Mouse (Mus musculus): ENCODE data around the gene Rbm6. TPM values are rescaled to one million over a fixed set of nuclear protein-coding genes. Genes with fewer than 3 reads are reported as not detected.

Rbm6 gene
- polyA plus RNA-seq (2017; shearing (Covaris generic)), result 100 to 1,000 TPM in 2 of 3 experiments, 10 to 100 TPM in 1; 74.5 to 126 (median 101) TPM

DNA sequence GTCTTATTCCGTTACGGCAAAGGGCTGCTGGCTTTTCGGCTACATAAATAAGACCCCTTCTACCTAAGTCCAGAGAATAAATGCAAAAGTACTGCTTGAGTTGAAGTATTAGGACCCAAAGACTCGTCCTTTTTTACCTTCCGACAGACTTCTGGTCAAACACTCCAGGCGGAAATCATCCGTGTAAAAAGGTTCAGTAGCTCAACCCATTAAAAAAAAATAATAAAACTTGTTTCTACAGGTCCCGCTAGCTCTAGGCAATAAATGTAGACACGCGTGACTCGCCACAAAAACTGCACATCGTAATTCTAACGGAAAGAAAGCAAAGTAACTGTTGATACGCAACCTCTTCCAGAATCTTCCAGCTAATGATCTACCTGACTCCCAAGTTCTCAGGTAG lies at the start of gene Rbm6:
Gene Rbm6, minus strand, starts transcription at position 101 of the 400 bp plus-strand sequence.
- ATAC-seq, result no peak

DNA sequence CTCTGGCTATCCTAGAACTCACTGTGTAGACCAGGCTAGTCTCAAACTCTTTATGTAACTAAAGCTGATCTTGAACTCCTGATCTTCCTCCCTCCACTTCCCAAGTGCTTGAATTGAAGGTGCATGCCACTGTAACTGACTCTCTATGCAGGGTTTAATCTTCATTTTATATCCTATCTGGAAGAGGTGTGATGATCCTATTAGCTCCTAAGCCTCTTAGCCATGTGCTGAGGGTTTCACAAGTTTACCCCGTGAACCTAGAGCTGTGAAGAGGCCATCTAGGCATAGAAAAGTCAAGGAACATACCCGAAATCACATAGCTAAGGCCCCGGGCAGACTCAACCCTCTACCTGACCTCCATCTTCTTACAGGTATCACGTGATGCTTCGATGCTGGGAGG lies 46.4 kb upstream of the Rbm6 start:
- no peak for ATAC-seq

DNA sequence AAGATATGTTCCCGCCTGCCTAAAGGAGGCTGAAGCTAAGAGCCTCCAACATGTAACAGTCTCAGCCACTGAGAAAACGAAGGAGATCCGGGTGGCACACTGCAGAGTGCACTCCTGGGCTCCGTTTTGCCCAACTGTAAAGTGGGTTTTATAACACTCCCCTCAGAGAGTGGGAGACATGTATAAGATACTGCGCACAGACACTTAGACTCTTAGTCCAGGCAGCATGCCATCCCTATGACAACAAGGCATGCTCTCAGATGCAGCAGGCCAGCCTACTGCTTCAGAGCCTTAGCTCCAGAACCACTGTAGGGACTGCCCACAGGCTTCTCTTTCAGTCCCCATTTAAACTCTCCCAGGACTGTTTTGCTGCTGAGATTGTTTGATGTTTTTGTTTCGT lies 45.8 kb upstream of the Rbm6 start:
- no peak for ATAC-seq

DNA sequence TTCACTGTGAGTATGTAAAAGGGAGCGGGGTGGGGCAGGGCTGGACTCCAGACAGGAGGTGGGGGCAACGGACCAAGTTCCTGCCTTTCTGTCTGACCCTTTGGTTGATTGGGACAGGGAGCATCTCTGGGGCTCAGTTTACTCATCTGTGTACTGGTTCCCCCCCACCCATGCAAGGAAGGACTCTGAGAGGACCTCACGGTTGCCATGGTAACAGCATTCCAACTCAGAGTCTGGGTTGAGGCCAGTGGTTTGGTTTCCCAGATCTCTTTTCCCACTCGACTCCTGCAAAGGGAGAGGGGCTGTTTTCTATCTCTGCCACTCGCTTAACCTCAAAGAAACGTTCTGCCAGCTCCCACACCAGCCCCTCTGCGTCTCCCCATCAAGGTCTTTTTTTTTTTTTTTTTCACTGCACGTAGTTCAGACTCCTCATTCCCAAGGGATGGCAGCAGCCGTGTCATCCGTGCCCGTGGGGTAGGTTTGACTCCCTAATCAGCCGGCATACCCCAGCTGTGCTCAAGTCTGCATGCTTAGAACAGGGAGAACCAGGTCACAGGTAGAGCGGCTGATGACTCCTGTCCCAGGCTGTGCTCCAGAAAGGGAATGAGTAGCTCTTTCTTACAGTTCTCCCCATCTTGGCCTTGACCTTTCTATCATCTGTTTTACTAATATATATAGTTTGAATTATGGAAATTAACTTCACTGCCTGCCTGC lies 45.0 kb upstream of the Rbm6 start:
- no peak for ATAC-seq

DNA sequence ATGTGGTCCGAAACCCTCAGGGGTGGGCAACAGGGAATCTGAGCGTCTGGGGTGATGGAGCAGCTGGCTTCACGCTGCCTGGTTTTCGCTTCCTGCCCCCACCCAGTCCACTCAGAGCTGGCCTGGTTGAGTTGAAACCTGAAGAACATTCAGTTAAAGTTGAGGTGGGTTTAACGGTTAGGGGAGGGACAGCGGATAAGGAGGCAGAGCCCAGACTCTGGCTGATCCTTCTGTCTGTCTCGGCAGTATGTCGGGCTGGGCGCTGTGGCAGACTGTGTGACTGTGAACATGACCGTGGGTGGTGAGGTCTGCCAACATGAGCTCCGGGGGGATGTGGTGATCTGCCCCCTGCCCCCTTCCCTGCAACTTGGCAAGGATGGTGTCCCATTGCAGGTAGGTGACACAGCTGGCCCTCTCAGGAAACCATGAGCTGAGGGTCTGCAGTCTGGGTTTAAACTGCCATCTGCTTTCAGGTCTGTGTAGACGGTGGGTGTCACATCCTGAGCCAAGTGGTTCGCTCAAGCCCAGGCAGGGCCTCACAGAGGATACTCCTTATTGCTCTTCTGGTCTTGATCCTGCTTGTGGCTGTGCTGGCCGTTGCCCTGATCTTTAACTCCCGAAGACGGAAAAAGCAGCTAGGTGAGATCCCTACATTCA lies 41.9 kb upstream of the Rbm6 start:
- no peak for ATAC-seq

DNA sequence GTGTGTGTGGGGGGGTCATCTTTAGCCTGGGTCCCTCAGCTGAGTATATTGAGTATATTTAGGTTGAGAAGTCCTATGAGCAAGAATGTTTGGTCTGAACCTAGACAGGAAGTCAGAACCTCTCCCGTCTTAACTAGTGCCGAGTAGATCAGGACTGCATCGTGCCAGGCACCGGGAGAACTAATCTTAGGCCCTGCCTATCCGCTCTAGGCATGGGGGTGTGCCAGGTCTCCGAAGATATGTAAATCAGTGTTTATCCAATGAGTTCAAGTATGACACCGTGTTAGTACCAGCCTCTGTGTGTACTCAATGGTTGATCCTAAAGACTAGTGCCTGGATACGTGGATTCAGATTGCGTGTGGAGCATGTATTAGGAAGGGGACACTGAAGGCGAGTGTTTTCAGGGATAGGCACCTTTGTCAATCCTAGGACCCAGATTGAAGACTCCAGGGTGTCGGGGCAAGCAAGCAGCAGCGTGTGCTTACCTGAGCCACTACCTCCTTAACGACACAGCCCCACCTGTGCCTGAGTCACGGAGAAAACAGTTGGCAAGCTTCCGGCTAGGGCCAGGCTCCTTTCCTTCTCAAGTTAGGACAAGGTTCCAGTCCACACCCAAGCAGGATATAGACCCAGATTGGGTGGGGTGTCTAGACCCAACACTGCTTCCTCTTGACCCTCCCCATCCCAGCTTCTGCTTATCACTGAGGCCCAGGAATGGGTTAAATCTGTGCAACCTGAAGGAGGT lies 37.2 kb upstream of the Rbm6 start:
- ATAC-seq, result no peak

DNA sequence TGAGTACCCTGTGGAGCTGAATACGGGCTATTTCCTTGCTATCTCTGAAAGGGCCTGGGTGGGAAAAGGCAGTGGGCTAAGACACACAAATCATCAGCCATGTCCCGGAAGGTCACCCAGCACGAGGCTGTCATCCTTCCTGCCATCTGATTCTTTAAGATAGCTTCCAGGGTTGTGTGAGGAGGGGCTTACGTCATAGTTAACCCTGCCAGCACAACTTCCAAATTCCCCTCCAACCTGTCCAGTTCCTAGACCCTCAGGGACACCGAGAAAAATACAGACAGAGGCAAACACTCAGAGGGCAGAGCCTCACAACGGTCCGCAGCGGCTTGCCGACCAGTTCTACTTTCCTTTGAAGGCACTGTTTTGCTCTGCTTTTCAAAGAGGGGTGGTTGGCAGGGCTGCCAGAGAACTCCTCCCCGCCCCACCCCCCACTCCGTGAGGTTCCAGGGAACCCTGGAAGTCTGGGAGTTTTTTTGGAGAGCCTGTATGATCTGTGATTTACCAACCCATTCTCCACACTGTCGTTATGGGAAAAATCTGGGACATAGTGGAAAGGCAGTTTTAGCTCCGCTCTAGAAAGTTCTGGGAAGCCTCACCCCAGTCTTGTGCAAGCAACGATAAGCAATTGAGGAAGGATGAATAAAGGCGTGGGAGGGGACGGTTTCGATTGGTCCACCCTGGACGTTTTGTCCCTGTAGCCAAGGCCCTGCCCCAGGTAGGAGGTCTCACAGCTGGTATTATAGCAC lies 35.5 kb upstream of the Rbm6 start:
- no peak for ATAC-seq

DNA sequence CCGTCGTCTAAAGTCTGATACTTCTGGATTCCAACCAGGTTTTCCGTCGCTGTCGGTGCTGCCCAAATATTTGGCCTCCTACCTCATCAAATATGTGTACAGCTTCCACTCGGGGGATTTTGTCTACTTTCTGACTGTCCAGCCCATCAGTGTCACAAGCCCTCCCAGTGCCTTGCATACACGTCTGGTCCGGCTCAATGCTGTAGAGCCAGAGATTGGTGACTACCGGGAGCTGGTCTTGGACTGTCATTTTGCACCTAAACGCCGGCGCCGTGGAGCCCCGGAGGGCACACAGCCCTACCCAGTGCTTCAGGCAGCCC lies 34.7 kb upstream of the Rbm6 start:
- ATAC-seq, result no peak

DNA sequence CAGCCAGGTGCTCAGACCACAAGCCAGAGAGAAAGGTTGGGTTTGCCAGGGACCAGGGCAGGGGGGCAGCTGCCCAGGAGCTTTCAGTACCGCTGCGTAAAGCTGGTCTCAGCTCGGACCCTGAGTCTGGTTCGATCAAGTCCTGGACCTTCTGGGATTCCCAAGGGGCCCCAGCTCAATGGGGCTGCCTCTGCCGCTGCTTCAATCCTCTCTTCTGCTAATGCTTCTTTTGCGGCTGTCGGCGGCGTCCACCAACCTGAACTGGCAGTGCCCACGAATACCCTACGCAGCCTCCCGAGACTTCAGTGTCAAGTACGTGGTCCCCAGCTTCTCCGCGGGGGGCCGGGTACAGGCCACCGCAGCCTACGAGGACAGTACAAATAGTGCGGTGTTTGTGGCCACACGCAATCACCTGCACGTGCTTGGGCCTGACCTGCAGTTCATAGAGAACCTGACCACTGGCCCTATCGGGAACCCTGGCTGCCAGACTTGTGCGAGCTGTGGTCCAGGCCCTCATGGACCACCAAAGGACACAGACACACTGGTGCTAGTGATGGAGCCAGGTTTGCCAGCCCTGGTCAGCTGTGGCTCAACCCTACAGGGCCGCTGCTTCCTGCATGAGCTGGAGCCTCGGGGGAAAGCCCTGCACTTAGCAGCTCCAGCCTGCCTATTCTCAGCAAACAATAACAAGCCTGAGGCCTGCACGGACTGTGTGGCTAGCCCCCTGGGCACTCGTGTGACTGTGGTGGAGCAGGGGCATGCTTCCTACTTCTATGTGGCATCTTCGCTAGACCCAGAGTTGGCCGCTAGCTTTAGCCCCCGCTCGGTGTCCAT lies 34.1 kb upstream of the Rbm6 start:
- ATAC-seq, result no peak

DNA sequence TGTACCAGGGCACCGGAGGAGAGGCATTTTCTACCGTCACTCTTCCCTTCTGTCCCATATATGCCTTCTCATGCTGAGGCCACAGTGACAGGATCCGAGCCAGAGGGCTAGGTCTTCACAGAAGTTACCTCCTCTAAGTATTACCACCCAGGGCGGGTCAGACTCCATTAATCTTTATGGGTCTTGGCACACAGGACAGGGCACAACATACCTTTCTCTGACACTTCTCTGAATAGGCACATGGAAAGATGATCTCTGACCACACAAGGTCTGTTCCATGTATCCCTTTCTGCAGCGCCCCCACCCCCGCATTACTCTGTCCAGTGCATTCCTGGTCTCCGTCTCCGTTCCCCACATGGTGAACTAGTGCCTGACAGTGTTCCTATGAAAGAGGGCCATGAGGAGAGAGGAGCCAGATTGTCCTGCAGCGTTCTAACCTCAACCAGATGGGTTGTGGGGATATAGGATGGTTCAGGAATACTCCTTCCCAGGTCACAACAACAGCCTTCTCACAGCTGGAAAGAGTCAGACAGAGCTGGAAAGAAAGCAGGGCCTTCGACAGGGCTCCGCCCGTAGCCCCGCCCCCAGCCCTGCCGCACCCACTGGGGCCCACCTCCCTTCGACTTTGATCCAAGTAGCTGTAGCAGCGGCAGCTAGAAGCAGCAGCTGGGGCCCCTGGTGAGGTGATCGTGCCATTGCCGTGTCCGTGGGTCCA lies 33.4 kb upstream of the Rbm6 start, which contains the start of gene Mst1r:
Gene Mst1r, plus strand, starts transcription at position 622 of the 715 bp plus-strand sequence.
- no peak for ATAC-seq

DNA sequence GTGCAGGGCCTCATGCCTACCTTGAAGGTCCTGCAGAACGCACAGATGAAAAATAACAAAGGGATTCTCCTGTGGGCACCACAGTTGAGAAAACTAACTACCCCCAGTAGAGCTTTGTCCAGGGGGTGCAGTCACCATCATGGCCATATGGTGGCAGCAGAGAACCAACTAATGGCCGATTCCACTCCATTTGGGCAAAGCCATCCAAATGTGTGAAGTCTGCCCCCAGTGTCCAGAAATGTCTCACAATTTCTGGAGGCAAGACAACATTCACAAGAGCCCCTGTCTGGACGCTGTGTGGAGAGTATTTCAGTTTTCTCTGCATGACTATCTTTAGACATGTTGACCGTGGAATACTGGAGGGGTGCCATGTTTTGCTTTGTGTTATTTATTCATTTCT lies 31.7 kb upstream of the Rbm6 start:
- peak; percentile 86 for ATAC-seq

DNA sequence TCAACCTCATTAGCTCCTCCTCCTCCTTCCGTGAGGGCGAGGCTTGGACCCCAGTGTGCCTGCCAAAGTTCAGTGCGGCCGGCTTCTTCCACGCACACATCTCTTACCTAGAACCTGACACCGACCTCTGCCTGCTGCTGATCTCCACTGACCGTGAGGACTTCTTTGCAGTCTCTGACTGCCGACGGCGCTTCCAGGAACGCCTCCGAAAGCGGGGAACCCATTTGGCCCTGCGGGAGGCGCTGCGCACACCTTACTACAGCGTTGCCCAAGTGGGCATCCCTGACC lies 28.5 kb upstream of the Rbm6 start:
- no peak for ATAC-seq

DNA sequence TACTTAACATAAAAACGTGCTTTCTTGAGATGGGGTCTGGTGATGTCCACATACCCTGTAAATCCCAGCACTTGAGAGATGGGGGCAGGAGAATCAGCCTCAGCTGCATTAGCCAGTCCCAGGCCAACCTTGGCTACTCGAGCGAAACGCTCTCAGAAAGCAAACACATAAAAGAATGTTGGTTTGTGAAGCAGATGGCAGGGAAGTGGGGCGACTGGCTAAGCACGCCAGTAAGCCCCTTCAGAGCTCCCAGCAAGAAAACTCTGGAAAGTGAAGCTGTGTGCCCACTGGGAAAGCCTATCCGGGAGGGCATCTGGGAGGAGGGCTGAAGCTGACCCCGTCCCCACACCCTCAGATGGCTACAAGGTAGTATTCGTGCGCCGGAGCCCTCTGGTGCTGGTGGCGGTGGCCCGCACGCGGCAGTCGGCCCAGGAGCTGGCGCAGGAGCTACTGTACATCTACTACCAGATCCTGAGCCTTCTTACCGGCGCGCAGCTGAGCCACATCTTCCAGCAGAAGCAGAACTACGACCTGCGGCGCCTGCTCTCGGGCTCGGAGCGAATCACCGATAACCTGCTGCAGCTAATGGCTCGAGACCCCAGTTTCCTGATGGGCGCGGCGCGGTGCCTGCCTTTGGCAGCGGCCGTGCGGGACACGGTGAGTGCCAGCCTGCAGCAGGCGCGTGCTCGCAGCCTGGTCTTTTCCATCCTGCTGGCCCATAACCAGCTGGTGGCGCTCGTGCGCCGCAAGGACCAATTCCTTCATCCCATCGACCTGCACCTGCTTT lies 28.0 kb upstream of the Rbm6 start:
- ATAC-seq, result no peak

DNA sequence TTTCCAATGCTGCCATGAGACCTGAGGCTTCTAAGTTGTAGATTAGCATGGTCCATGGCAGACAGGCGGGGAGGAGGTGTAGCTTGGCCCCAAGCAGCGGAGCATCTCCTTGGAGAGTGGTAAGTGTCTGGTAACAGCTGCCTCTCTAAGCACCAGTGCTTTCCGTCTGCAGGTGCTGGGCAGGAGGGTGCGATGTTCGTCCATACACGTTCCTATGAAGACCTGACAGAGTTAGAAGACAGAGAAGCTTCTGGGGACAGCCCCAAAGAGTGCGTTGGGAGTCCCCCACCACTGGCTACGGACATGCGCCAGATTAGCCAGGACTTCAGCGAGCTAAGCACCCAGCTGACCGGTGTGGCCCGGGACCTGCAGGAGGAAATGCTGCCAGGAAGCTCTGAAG lies 26.8 kb upstream of the Rbm6 start:
- no peak for ATAC-seq

DNA sequence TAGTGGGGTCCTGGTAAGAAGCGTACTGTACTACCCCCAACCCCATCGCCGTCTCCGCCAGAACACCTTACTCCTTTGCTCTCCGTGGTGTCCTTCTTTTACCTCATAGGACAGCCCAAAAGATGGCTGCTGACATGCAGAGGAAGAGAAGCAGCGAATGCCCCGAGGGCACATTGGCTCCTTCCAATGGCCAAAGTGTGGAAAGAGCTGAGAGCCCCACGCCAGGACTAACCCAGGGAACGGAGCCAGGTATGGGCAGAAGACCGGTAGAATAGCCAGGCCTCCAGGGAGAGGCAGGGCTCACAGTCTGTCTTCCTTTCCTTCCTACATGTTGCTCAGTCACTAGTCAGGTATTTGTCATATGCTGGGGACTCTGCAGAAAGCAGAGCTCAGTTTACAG lies 25.5 kb upstream of the Rbm6 start:
- ATAC-seq, result no peak

DNA sequence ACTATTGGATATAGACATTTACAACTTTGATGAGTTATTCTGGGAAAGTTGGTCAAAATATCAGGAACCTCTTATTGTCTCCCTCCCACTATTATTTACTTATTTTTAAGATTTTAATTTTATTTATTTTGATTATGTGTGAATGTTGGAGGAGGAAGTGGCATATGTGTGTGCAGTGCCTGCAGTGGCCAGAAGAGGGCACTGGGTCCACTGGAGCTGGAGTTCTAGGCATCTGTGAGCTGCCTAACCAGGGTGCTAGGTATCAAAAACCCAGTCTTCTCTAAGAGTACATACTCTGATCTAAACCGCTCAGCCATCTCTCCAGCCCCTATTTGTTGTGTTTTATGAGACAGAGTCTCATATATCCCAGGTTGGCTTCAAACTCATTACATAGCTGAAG lies 18.0 kb upstream of the Rbm6 start:
- no peak for ATAC-seq

DNA sequence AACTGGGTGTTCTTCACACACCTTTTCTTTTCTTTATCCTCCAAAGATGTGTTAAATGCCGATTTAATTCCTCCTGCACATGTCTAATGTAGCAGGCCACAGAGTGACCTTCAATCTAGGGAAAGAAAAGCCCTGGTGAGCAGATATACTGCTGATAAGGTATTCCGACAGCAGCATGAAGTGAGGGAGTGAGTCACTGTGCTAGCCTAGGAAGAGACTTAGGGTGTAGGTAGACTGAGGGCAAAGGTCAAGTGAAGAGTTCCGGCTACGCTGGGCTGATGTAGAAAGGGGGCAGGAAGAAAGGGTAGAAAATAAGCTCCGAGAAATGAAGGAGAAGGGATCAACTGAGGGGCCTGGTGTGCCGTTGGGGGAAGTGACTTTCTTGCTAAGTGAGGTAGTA lies 17.2 kb upstream of the Rbm6 start:
- no peak for ATAC-seq

DNA sequence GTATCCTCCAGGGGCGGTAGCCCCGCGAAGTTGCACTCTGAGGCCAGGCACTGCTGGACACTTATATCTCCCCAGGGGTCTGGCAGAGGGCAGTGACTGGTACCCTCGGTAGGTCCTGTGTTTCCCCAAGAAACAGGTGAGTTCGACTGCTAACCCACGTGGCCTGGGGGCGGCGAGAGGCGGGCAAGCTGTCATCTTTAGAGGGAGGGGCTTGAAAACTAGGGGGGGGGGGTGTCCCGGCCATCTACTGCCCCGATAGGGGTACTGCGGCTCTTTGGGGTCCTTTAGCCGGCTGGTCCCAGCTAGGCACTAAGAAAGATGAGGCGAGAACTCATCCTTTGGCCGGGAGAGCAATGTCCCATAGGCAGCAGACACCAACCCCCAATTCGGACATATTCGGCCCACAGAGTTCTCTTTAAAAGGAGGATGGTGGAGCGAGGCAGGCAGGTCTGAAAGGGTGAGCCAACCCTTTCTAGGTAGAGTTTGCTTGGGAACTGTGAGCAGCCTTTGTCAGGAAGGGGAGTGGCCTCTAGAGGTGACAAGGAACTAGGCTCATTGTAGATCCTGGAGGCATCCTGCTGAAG lies 15.3 kb upstream of the Rbm6 start:
- ATAC-seq, result peak; percentile 47

DNA sequence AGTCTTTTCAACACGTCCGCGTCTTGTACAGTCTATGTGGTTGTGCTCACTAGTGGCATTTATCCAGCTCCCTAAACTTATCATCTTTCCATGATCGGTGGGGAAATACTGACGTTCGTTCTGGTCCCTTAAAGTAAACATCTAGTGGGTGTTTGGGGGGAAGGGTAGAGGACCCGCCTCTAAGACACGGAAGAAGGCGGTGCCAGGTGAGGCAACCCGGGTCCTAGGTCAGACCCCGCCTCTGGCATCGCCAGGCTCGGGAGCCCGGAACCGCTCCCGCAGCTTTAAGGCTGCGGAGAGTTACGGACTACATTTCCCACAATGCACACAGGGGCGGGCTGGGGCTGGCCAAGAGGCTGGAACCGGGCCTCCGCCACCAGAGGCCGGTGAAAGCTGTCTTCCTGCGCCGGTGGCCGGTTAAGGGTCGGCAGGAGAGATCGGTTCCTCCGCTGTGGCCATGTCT lies 14.8 kb upstream of the Rbm6 start, which contains the start of gene Mon1a:
Gene Mon1a, plus strand, starts transcription at position 348 of the 463 bp plus-strand sequence.
- peak; percentile 94 for ATAC-seq

DNA sequence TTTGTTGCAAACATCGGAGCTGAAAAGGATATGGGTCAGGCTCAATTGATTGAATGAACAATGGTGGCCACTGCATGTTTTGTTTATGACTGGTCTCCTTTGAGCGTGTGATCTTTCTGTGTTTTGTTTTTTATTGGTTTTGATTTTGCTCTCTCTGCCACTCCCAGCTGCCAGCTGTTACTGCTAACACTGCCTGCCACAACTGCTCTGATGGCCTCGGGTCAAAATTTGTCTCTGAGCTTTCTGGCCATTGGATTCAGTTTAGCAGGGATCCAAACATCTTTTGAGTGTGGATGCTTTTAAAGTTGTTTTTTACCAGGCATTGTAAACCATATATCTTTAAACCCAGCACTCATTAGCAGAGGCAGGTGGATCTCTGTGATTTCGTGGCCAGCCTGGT lies 7.4 kb upstream of the Rbm6 start:
- ATAC-seq, result no peak
